Mouse (Mus musculus) liver, embryonic 13.5 days (tissue): Measurements from ENCODE around the gene Pnpla1. TPM values are rescaled to one million over a fixed set of nuclear protein-coding genes. Genes with fewer than 3 reads are reported as not detected.

Source experiments
- ATAC-seq: fragments of 200-750 bp; cut with Nextera tagmentation; 2 replicates; pipeline ENCODE4 v1.8.0; 2017; ENCODE audit warnings: low read depth, mild to moderate bottlenecking, moderate number of reproducible peaks, moderate library complexity
- DNase-seq: peaks from one replicate; pipeline ENCODE4 v3.0.0; 2022
- H3K27ac ChIP-seq: fragments of 300-500 bp; sonication (generic); 2 replicates; pipeline ENCODE4 v1.5.1; 2015; ENCODE audit warnings: moderate library complexity, mild to moderate bottlenecking, inconsistent platforms
- H3K27me3 ChIP-seq: fragments of 300-500 bp; sonication (generic); 2 replicates; pipeline ENCODE4 v1.6.1; 2015; ENCODE audit warnings: mild to moderate bottlenecking, inconsistent platforms
- H3K36me3 ChIP-seq: fragments of 300-500 bp; sonication (generic); 2 replicates; pipeline ENCODE4 v1.6.1; 2015; ENCODE audit warnings: mild to moderate bottlenecking, inconsistent platforms
- H3K4me1 ChIP-seq: fragments of 300-500 bp; sonication (generic); replicated peaks from 2 replicates; pipeline ENCODE4 v1.6.1; 2015; ENCODE audit warnings: inconsistent platforms
- H3K4me2 ChIP-seq: fragments of 300-500 bp; sonication (generic); 2 replicates; pipeline ENCODE4 v1.6.1; 2015; ENCODE audit warnings: inconsistent platforms, mild to moderate bottlenecking, moderate library complexity
- H3K4me3 ChIP-seq: fragments of 300-500 bp; sonication (generic); replicated peaks from 2 replicates; pipeline ENCODE4 v1.5.1; 2015; ENCODE audit warnings: mild to moderate bottlenecking, inconsistent platforms
- H3K9ac ChIP-seq: fragments of 300-500 bp; sonication (generic); 2 replicates; pipeline ENCODE4 v1.6.1; 2015; ENCODE audit warnings: mild to moderate bottlenecking, inconsistent platforms
- H3K9me3 ChIP-seq: fragments of 300-500 bp; sonication (generic); replicated peaks from 2 replicates; pipeline ENCODE4 v1.6.1; 2016; ENCODE audit warnings: inconsistent platforms
- WGBS: fragments of 180-500 bp; shearing (Covaris S2); methylation state at CpG from one replicate; pipeline ENCODE4 v1.1.7; 2015; ENCODE audit not compliant: insufficient replicate concordance; 5-methylcytosine and 5-hydroxymethylcytosine counted together
- polyA plus RNA-seq: library from polyadenylated mRNA; unstranded; fragments of >200 nt; fragmentation: Nextera tagmentation; extraction: Ambion mirVana; gene quantifications from 2 replicates; pipeline ENCODE4 v1.2.1, GENCODE M21; 2015

Pnpla1 gene
- polyA plus RNA-seq, 1 experiment from 2014 or later: not detected

- WGBS: 70% methylated on average over 5 of the region's 5 CpGs
- Histone ChIP-seq H3K4me2 (no peak overlapping the region), H3K4me3 (no peak overlapping the region), H3K27ac (no peak overlapping the region), H3K9ac (no peak overlapping the region), H3K4me1 (peaks cover 24% of the 10 kb centered on the region), H3K9me3 (peaks cover 12% of the 10 kb centered on the region; the same call in 1 of the 2 replicates), H3K36me3 (peaks cover 24% of the 10 kb centered on the region), H3K27me3 (no peaks in the 10 kb centered on the region)
- no peak for DNase-seq
- ATAC-seq: no peak
Observed at GRCm38 (mm10) chr17:28843665-28844064, 14.5 kb upstream of the Pnpla1 start.

- no peaks in the 10 kb centered on the region for H3K9me3 ChIP-seq
- H3K9ac ChIP-seq: peak overlapping the region; percentile 26; the same call in 1 of the 2 replicates
- H3K4me2 ChIP-seq: peak overlapping the region; percentile 38
- H3K4me1 ChIP-seq: peaks cover 27% of the 10 kb centered on the region
- H3K36me3 ChIP-seq: no peaks in the 10 kb centered on the region
- ATAC-seq (peak; percentile 84), DNase-seq (peak; percentile 48)
- 25% methylated on average over 11 of the region's 11 CpGs for WGBS
- no peak overlapping the region for H3K4me3 ChIP-seq
- H3K27me3 ChIP-seq: no peaks in the 10 kb centered on the region
- H3K27ac ChIP-seq: peak overlapping the region; percentile 35; the same call in 1 of the 2 replicates
Observed at GRCm38 (mm10) chr17:28846974-28847617, 11.1 kb upstream of the Pnpla1 start.

GRCm38 (mm10) chr17:28850511-28850910, 7.7 kb upstream of the Pnpla1 start:
- Histone ChIP-seq H3K4me1 (peaks cover 27% of the 10 kb centered on the region), H3K27me3 (no peaks in the 10 kb centered on the region), H3K4me3 (no peak overlapping the region), H3K36me3 (no peaks in the 10 kb centered on the region), H3K4me2 (no peak overlapping the region), H3K9me3 (no peaks in the 10 kb centered on the region), H3K9ac (no peak overlapping the region), H3K27ac (no peak overlapping the region)
- ATAC-seq: no peak
- 88% methylated on average over 5 of the region's 5 CpGs for WGBS
- no peak for DNase-seq

- Histone ChIP-seq H3K9me3 (no peaks in the 10 kb centered on the region), H3K4me1 (peaks cover 9% of the 10 kb centered on the region; the same call in 1 of the 2 replicates), H3K9ac (no peak overlapping the region), H3K27me3 (peaks cover 12% of the 10 kb centered on the region), H3K4me3 (no peak overlapping the region), H3K36me3 (no peaks in the 10 kb centered on the region), H3K4me2 (no peak overlapping the region), H3K27ac (no peak overlapping the region)
- no peak for DNase-seq
- 59% methylated on average over 7 of the region's 7 CpGs for WGBS
- ATAC-seq: no peak
Observed at GRCm38 (mm10) chr17:28854377-28854776, 3.8 kb upstream of the Pnpla1 start.

- Histone ChIP-seq H3K9me3 (no peaks in the 10 kb centered on the region), H3K4me3 (no peak overlapping the region), H3K27me3 (peaks cover 12% of the 10 kb centered on the region), H3K4me1 (peaks cover 9% of the 10 kb centered on the region; the same call in 1 of the 2 replicates), H3K36me3 (no peaks in the 10 kb centered on the region), H3K4me2 (no peak overlapping the region), H3K9ac (no peak overlapping the region), H3K27ac (no peak overlapping the region)
- ATAC-seq (no peak), DNase-seq (peak; percentile 39)
- 69% methylated on average over 9 of the region's 9 CpGs for WGBS
Observed at GRCm38 (mm10) chr17:28855166-28855885, 2.9 kb upstream of the Pnpla1 start.

GRCm38 (mm10) chr17:28856030-28856429, 2.2 kb upstream of the Pnpla1 start:
- Histone ChIP-seq H3K9ac (no peak overlapping the region), H3K27ac (no peak overlapping the region), H3K4me2 (no peak overlapping the region), H3K36me3 (no peaks in the 10 kb centered on the region), H3K4me1 (peaks cover 9% of the 10 kb centered on the region; the same call in 1 of the 2 replicates), H3K4me3 (no peak overlapping the region), H3K27me3 (peaks cover 12% of the 10 kb centered on the region), H3K9me3 (no peaks in the 10 kb centered on the region)
- WGBS: 49% methylated on average over 3 of the region's 3 CpGs
- DNase-seq (no peak), ATAC-seq (no peak)

- no peak overlapping the region for H3K4me2 ChIP-seq
- 50% methylated on average over 7 of the region's 7 CpGs for WGBS
- ATAC-seq: no peak
Observed at GRCm38 (mm10) chr17:28863926-28864325, 5.7 kb downstream of the Pnpla1 start.

GRCm38 (mm10) chr17:28864464-28864863, 6.3 kb downstream of the Pnpla1 start:
- Histone ChIP-seq H3K9me3 (no peaks in the 10 kb centered on the region), H3K27me3 (no peaks in the 10 kb centered on the region), H3K4me3 (no peak overlapping the region), H3K4me2 (no peak overlapping the region), H3K9ac (no peak overlapping the region), H3K27ac (no peak overlapping the region), H3K36me3 (no peaks in the 10 kb centered on the region), H3K4me1 (0 out of 2 replicates have a peak, but pooled peaks cover 5% of the 10 kb centered on the region)
- ATAC-seq: no peak
- no peak for DNase-seq
- 54% methylated on average over 6 of the region's 6 CpGs for WGBS

More at GRCm38 (mm10) chr17:28863926-28864325, 5.7 kb downstream of the Pnpla1 start:
- DNase-seq: no peak
- no peaks in the 10 kb centered on the region for H3K9me3 ChIP-seq
- no peaks in the 10 kb centered on the region for H3K4me1 ChIP-seq
- no peak overlapping the region for H3K9ac ChIP-seq
- no peaks in the 10 kb centered on the region for H3K36me3 ChIP-seq
- no peak overlapping the region for H3K4me3 ChIP-seq
- H3K27ac ChIP-seq: no peak overlapping the region
- H3K27me3 ChIP-seq: no peaks in the 10 kb centered on the region

GRCm38 (mm10) chr17:28866921-28867320, 8.7 kb downstream of the Pnpla1 start:
- 0 out of 2 replicates have a peak, but pooled peaks cover 3% of the 10 kb centered on the region for H3K27me3 ChIP-seq
- no peaks in the 10 kb centered on the region for H3K9me3 ChIP-seq
- no peak overlapping the region for H3K9ac ChIP-seq
- ATAC-seq (no peak), DNase-seq (no peak)
- no peaks in the 10 kb centered on the region for H3K36me3 ChIP-seq
- H3K4me1 ChIP-seq: peaks cover 14% of the 10 kb centered on the region; the same call in 1 of the 2 replicates
- no peak overlapping the region for H3K4me2 ChIP-seq
- H3K4me3 ChIP-seq: no peak overlapping the region
- no peak overlapping the region for H3K27ac ChIP-seq

GRCm38 (mm10) chr17:28867381-28867780, 9.2 kb downstream of the Pnpla1 start:
- ATAC-seq (no peak), DNase-seq (no peak)
- H3K36me3 ChIP-seq: no peaks in the 10 kb centered on the region
- H3K9ac ChIP-seq: no peak overlapping the region
- H3K27me3 ChIP-seq: 0 out of 2 replicates have a peak, but pooled peaks cover 3% of the 10 kb centered on the region
- H3K9me3 ChIP-seq: no peaks in the 10 kb centered on the region
- H3K4me3 ChIP-seq: no peak overlapping the region
- 48% methylated on average over 4 of the region's 4 CpGs for WGBS
- no peak overlapping the region for H3K27ac ChIP-seq
- peaks cover 14% of the 10 kb centered on the region; the same call in 1 of the 2 replicates for H3K4me1 ChIP-seq
- H3K4me2 ChIP-seq: no peak overlapping the region

GRCm38 (mm10) chr17:28869412-28870110, 11.3 kb downstream of the Pnpla1 start:
- H3K9ac ChIP-seq: no peak overlapping the region
- no peak for ATAC-seq
- 51% methylated on average over 9 of the region's 9 CpGs for WGBS

More at GRCm38 (mm10) chr17:28869412-28870110, 11.3 kb downstream of the Pnpla1 start:
- H3K36me3 ChIP-seq: no peaks in the 10 kb centered on the region
- DNase-seq: no peak
- no peaks in the 10 kb centered on the region for H3K9me3 ChIP-seq
- H3K27ac ChIP-seq: no peak overlapping the region
- peaks cover 14% of the 10 kb centered on the region; the same call in 1 of the 2 replicates for H3K4me1 ChIP-seq
- no peak overlapping the region for H3K4me3 ChIP-seq
- no peak overlapping the region for H3K4me2 ChIP-seq
- H3K27me3 ChIP-seq: 0 out of 2 replicates have a peak, but pooled peaks cover 3% of the 10 kb centered on the region
